Mouse (Mus musculus): ENCODE results near the gene B4galnt4. TPM values are rescaled to one million over a fixed set of nuclear protein-coding genes. Genes with fewer than 3 reads are reported as not detected.

The B4galnt4 gene
- polyA plus RNA-seq, 1 experiment from 2014 or later, result 27.4 TPM

GRCm38 (mm10) chr7:141061269-141061692, 377 bp downstream of the B4galnt4 start:
- Histone ChIP-seq H3K9me3 (no peaks in the 10 kb centered on the region), H3K27ac (peak overlapping the region; percentile 39; the same call in 1 of the 2 replicates), H3K4me3 (peak overlapping the region; percentile 82), H3K4me2 (peak overlapping the region; percentile 94), H3K4me1 (peaks cover 18% of the 10 kb centered on the region), H3K36me3 (peaks cover 34% of the 10 kb centered on the region), H3K9ac (peak overlapping the region; percentile 91), H3K27me3 (no peaks in the 10 kb centered on the region)
- under 1% methylated on average over 37 of the region's 37 CpGs for WGBS
- ATAC-seq (ENCODE audit: insufficient number of reproducible peaks, insufficient read depth, low FRiP score, low TSS enrichment, low read depth), result peak; percentile 43

DNA sequence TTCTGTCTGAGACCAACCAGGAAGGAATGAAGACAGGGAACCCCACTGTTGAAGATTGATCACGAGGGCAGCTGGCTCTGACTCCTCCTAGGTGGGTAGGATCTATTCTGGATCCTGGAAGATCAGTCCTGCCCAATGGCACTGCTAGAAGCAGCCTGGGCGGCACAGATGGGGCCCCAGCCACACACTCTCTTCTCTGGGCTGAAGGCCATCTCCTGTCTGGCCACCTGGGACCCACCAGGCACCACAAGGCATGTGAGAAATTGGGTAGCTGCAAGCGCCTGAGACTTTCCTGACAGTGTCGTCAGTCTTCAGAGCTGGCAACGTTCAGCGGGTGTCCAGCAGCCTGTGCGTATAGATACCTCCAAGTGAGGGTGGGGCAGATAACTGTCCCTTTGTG, 1.6 kb downstream of the B4galnt4 start:
- ATAC-seq (ENCODE audit: insufficient number of reproducible peaks, insufficient read depth, low FRiP score, low TSS enrichment, low read depth), result no peak
- no peak overlapping the region for H3K4me2 ChIP-seq
- H3K9me3 ChIP-seq, result no peaks in the 10 kb centered on the region
- no peak overlapping the region for H3K27ac ChIP-seq
- peaks cover 18% of the 10 kb centered on the region for H3K4me1 ChIP-seq
- peak overlapping the region; percentile 91; the same call in 1 of the 2 replicates for H3K9ac ChIP-seq
- no peaks in the 10 kb centered on the region for H3K27me3 ChIP-seq
- H3K4me3 ChIP-seq, result 0 out of 2 replicates have a peak overlapping the region, but pooled peaks have one; percentile 82
- peaks cover 41% of the 10 kb centered on the region for H3K36me3 ChIP-seq
- 89% methylated on average over 7 of the region's 7 CpGs for WGBS

DNA sequence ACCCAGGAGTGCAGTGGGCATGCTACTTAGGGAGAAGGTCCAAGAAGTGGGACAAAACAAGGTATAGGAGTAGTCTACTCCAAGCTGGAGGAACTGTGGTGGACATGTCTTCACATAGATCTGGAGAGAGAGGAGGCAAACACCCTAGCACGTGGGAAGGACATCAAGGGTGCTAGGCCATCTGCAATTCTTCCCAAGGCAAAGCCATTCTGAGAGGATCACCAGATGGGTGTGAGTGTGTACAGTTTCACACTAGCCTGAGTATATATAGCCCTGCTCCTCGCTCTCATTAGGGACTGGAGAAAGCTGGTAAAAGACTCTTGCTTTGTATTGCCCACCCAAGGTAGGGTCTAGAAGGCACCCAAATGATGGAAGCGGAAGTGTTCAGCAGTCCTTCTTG, 2.4 kb downstream of the B4galnt4 start:
- Histone ChIP-seq H3K36me3 (peaks cover 49% of the 10 kb centered on the region), H3K4me3 (no peak overlapping the region), H3K9me3 (no peaks in the 10 kb centered on the region), H3K9ac (no peak overlapping the region), H3K4me2 (no peak overlapping the region), H3K4me1 (peaks cover 18% of the 10 kb centered on the region), H3K27ac (no peak overlapping the region), H3K27me3 (no peaks in the 10 kb centered on the region)
- 92% methylated on average over 3 of the region's 3 CpGs for WGBS
- no peak for ATAC-seq (ENCODE audit: insufficient number of reproducible peaks, insufficient read depth, low FRiP score, low TSS enrichment, low read depth)

DNA sequence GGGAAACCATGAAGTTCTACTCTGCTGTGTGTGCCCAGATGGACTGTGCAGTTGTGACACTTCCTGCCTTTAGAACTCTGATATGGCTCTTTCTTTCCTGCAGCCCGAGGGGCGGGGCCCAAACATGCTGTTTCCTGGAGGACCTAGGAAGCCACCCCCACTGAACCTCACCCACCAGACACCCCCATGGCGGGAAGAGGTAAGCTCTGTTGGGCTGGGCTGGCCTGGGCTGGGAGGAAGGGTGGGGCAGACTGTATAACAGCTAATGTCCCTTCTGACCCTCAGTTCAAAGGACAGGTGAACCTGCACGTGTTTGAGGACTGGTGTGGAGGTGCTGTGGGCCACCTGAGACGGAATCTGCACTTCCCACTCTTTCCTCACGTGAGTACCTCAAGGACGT, 3.3 kb downstream of the B4galnt4 start:
- no peak overlapping the region for H3K4me2 ChIP-seq
- no peak overlapping the region for H3K27ac ChIP-seq
- WGBS, result 84% methylated on average over 7 of the region's 7 CpGs
- no peaks in the 10 kb centered on the region for H3K9me3 ChIP-seq
- no peak for ATAC-seq (ENCODE audit: insufficient number of reproducible peaks, insufficient read depth, low FRiP score, low TSS enrichment, low read depth)
- peaks cover 18% of the 10 kb centered on the region for H3K4me1 ChIP-seq
- H3K9ac ChIP-seq, result no peak overlapping the region
- H3K36me3 ChIP-seq, result peaks cover 55% of the 10 kb centered on the region
- no peak overlapping the region for H3K4me3 ChIP-seq
- H3K27me3 ChIP-seq, result no peaks in the 10 kb centered on the region

GRCm38 (mm10) chr7:141064576-141064975, 3.7 kb downstream of the B4galnt4 start:
- WGBS, result 93% methylated on average over 7 of the region's 7 CpGs

GRCm38 (mm10) chr7:141068351-141068750, 7.4 kb downstream of the B4galnt4 start:
- no peak overlapping the region for H3K4me2 ChIP-seq
- peaks cover 26% of the 10 kb centered on the region for H3K4me1 ChIP-seq
- H3K36me3 ChIP-seq, result peaks cover 50% of the 10 kb centered on the region
- no peak overlapping the region for H3K4me3 ChIP-seq
- H3K9ac ChIP-seq, result no peak overlapping the region
- H3K27ac ChIP-seq, result no peak overlapping the region
- H3K9me3 ChIP-seq, result no peaks in the 10 kb centered on the region
- WGBS, result 78% methylated on average over 19 of the region's 19 CpGs
- peaks cover 26% of the 10 kb centered on the region for H3K27me3 ChIP-seq
- ATAC-seq (ENCODE audit: insufficient number of reproducible peaks, insufficient read depth, low FRiP score, low TSS enrichment, low read depth), result no peak

More at GRCm38 (mm10) chr7:141064576-141064975, 3.7 kb downstream of the B4galnt4 start:
- Histone ChIP-seq H3K4me2 (no peak overlapping the region), H3K4me1 (peaks cover 19% of the 10 kb centered on the region), H3K9ac (no peak overlapping the region), H3K27me3 (0 out of 2 replicates have a peak, but pooled peaks cover 2% of the 10 kb centered on the region), H3K36me3 (peaks cover 55% of the 10 kb centered on the region), H3K9me3 (no peaks in the 10 kb centered on the region), H3K4me3 (no peak overlapping the region), H3K27ac (no peak overlapping the region)
- no peak for ATAC-seq (ENCODE audit: insufficient number of reproducible peaks, insufficient read depth, low FRiP score, low TSS enrichment, low read depth)

GRCm38 (mm10) chr7:141070058-141070862, 9.4 kb downstream of the B4galnt4 start:
- H3K27me3 ChIP-seq, result peaks cover 26% of the 10 kb centered on the region
- H3K36me3 ChIP-seq, result peaks cover 31% of the 10 kb centered on the region
- ATAC-seq (ENCODE audit: insufficient number of reproducible peaks, insufficient read depth, low FRiP score, low TSS enrichment, low read depth), result no peak
- under 1% methylated on average over 51 of the region's 51 CpGs for WGBS
- peak overlapping the region; percentile 42 for H3K4me3 ChIP-seq
- peak overlapping the region; percentile 82 for H3K4me2 ChIP-seq
- H3K9me3 ChIP-seq, result no peaks in the 10 kb centered on the region
- peaks cover 26% of the 10 kb centered on the region for H3K4me1 ChIP-seq
- peak overlapping the region; percentile 72 for H3K9ac ChIP-seq
- no peak overlapping the region for H3K27ac ChIP-seq

- Histone ChIP-seq H3K27ac (no peak overlapping the region), H3K36me3 (peaks cover 18% of the 10 kb centered on the region), H3K27me3 (peaks cover 26% of the 10 kb centered on the region), H3K4me2 (peak overlapping the region; percentile 26; the same call in 1 of the 2 replicates), H3K4me3 (no peak overlapping the region), H3K4me1 (peaks cover 26% of the 10 kb centered on the region), H3K9ac (no peak overlapping the region), H3K9me3 (no peaks in the 10 kb centered on the region)
- no peak for ATAC-seq (ENCODE audit: insufficient number of reproducible peaks, insufficient read depth, low FRiP score, low TSS enrichment, low read depth)
- WGBS, result 29% methylated on average over 23 of the region's 23 CpGs
Measured at GRCm38 (mm10) chr7:141072017-141072745, 11.3 kb downstream of the B4galnt4 start.

DNA sequence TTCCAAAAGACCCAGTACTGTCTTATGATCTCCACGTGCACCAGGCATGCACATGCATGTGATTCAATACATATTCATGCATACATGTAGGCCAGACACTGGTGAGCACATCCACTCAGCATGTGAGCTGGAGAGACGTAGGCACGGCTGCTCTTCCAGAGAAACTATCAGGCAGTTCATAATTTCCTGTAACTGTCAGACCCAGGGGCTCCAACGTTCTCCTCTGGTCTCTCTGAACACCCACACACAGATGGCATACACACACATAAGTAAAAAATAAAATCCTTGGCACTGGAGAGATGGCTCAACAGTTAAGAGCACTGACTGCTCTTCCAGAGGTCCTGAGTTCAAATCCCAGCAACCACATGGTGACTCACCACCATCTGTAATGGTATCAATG, 12.9 kb downstream of the B4galnt4 start:
- H3K27me3 ChIP-seq, result peaks cover 26% of the 10 kb centered on the region
- H3K4me1 ChIP-seq, result peaks cover 26% of the 10 kb centered on the region
- H3K9ac ChIP-seq, result no peak overlapping the region
- H3K27ac ChIP-seq, result no peak overlapping the region
- no peak overlapping the region for H3K4me2 ChIP-seq
- no peak overlapping the region for H3K4me3 ChIP-seq
- no peak for ATAC-seq (ENCODE audit: insufficient number of reproducible peaks, insufficient read depth, low FRiP score, low TSS enrichment, low read depth)
- peaks cover 2% of the 10 kb centered on the region; the same call in 1 of the 2 replicates for H3K36me3 ChIP-seq
- 83% methylated on average over 4 of the region's 4 CpGs for WGBS
- no peaks in the 10 kb centered on the region for H3K9me3 ChIP-seq

GRCm38 (mm10) chr7:141077841-141078240, 16.9 kb downstream of the B4galnt4 start, which contains the start of gene Pkp3:
TSS of gene Pkp3 (plus strand) at chr7:141078218.
- peak within 1 kb of the TSS; percentile 49 for H3K4me2 ChIP-seq
- H3K4me1 ChIP-seq, result no peaks in the 10 kb centered on the region; the same call in 1 of the 2 replicates
- WGBS, result 84% methylated on average over 15 of the region's 15 CpGs
- no peak within 1 kb of the TSS for H3K9ac ChIP-seq
- peaks cover 11% of the 10 kb centered on the region; the same call in 1 of the 2 replicates for H3K27me3 ChIP-seq
- peaks cover 5% of the 10 kb centered on the region for H3K36me3 ChIP-seq
- ATAC-seq (ENCODE audit: insufficient number of reproducible peaks, insufficient read depth, low FRiP score, low TSS enrichment, low read depth), result no peak
- no peaks in the 10 kb centered on the region for H3K9me3 ChIP-seq
- peak within 1 kb of the TSS; percentile 68; the same call in 1 of the 2 replicates for H3K27ac ChIP-seq
- H3K4me3 ChIP-seq, result no peak within 1 kb of the TSS

GRCm38 (mm10) chr7:141078876-141079275, 18.0 kb downstream of the B4galnt4 start:
- Histone ChIP-seq H3K27ac (peak overlapping the region; percentile 68; the same call in 1 of the 2 replicates), H3K36me3 (peaks cover 9% of the 10 kb centered on the region), H3K4me2 (peak overlapping the region; percentile 49), H3K4me3 (no peak overlapping the region), H3K4me1 (no peaks in the 10 kb centered on the region; the same call in 1 of the 2 replicates), H3K27me3 (peaks cover 11% of the 10 kb centered on the region; the same call in 1 of the 2 replicates), H3K9me3 (no peaks in the 10 kb centered on the region), H3K9ac (no peak overlapping the region)
- no peak for ATAC-seq (ENCODE audit: insufficient number of reproducible peaks, insufficient read depth, low FRiP score, low TSS enrichment, low read depth)
- WGBS, result 62% methylated on average over 4 of the region's 4 CpGs

Measured in embryonic facial prominence, embryonic 13.5 days (tissue).